Mouse (Mus musculus) MEL (cell line): ENCODE data around the gene Fam53b. TPM values are rescaled to one million over a fixed set of nuclear protein-coding genes. Genes with fewer than 3 reads are reported as not detected.

Experiments used
- DNase-seq: peaks from one replicate; pipeline ENCODE4 v3.0.0; 2011; ENCODE audit warnings: low read depth, low spot score
- H3K27ac ChIP-seq: 2 replicates; pipeline ENCODE4 v1.5.1; 2012; ENCODE audit warnings: low read depth, mild to moderate bottlenecking, control low read depth, low read length, moderate library complexity; ENCODE audit not compliant: control insufficient read depth
- H3K27me3 ChIP-seq, 2 experiments: fragments of 150-350 bp in 1 of 2; sonication (generic) in 1 of 2; 2 replicates each; pipeline ENCODE4 v1.6.1; 2012; ENCODE audit warnings: low read length in 2 of 2, mild to moderate bottlenecking in 2 of 2, improper control_type of control experiment in 1 of 2, moderate library complexity in 1 of 2; ENCODE audit not compliant: insufficient read depth in 2 of 2, control insufficient read depth in 1 of 2
- H3K36me3 ChIP-seq, 2 experiments: 2 replicates each; pipeline ENCODE4 v1.6.1; 2012 to 2014; ENCODE audit warnings: low read length in 2 of 2, improper control_type of control experiment in 1 of 2, inconsistent platforms in 1 of 2, mild to moderate bottlenecking in 1 of 2; ENCODE audit not compliant: insufficient read depth in 2 of 2, control insufficient read depth in 1 of 2
- H3K4me1 ChIP-seq, 2 experiments: fragments of 150-350 bp in 1 of 2; sonication (generic) in 1 of 2; 2 replicates each; pipeline ENCODE4 v1.6.1; 2012; ENCODE audit warnings: low read length in 2 of 2, improper control_type of control experiment in 1 of 2, mild to moderate bottlenecking in 1 of 2; ENCODE audit not compliant: insufficient read depth in 2 of 2, control insufficient read depth in 1 of 2
- H3K4me3 ChIP-seq, 2 experiments: fragments of 150-350 bp in 1 of 2; sonication (generic) in 1 of 2; 2 replicates each; pipeline ENCODE4 v1.5.1; 2012; ENCODE audit warnings: low read depth in 2 of 2, low read length in 2 of 2, mild to moderate bottlenecking in 2 of 2, moderate library complexity in 2 of 2, control low read depth in 1 of 2, improper control_type of control experiment in 1 of 2; ENCODE audit not compliant: control insufficient read depth in 1 of 2, insufficient read depth in 1 of 2
- H3K79me2 ChIP-seq: 2 replicates; pipeline ENCODE4 v1.6.1; 2012; ENCODE audit warnings: mild to moderate bottlenecking, low read length, moderate library complexity; ENCODE audit not compliant: control insufficient read depth, poor library complexity, insufficient read depth
- H3K9ac ChIP-seq: 2 replicates; pipeline ENCODE4 v1.6.1; 2012; ENCODE audit warnings: low read depth, mild to moderate bottlenecking, control low read depth, low read length, moderate library complexity; ENCODE audit not compliant: control insufficient read depth, poor library complexity, severe bottlenecking
- H3K9me3 ChIP-seq: fragments of 150-350 bp; sonication (generic); replicated peaks from 2 replicates; pipeline ENCODE4 v1.6.1; 2012; ENCODE audit warnings: mild to moderate bottlenecking, low read length, improper control_type of control experiment, moderate library complexity; ENCODE audit not compliant: insufficient read depth
- BHLHE40 ChIP-seq: IDR thresholded peaks from 2 replicates; pipeline ENCODE4 v1.6.1; 2012; ENCODE audit warnings: low read depth, mild to moderate bottlenecking, inconsistent platforms, low read length, improper control_type of control experiment, borderline replicate concordance
- CHD1 ChIP-seq: IDR thresholded peaks from 2 replicates; pipeline ENCODE4 v1.6.1; 2012; ENCODE audit warnings: low read depth, mild to moderate bottlenecking, inconsistent platforms, low read length, improper control_type of control experiment
- HCFC1 ChIP-seq: IDR thresholded peaks from 2 replicates; pipeline ENCODE4 v1.6.1; 2012; ENCODE audit warnings: low read depth, mild to moderate bottlenecking, inconsistent platforms, low read length, improper control_type of control experiment, moderate library complexity
- MAFK ChIP-seq: IDR thresholded peaks from 2 replicates; pipeline ENCODE4 v1.6.1; 2011; ENCODE audit warnings: low read depth, mild to moderate bottlenecking, low read length, improper control_type of control experiment, borderline replicate concordance
- MAX ChIP-seq: IDR thresholded peaks from 2 replicates; pipeline ENCODE4 v1.6.1; 2011; ENCODE audit warnings: low read length, improper control_type of control experiment
- MAZ ChIP-seq: IDR thresholded peaks from 2 replicates; pipeline ENCODE4 v1.6.1; 2012; ENCODE audit warnings: low read depth, mild to moderate bottlenecking, inconsistent platforms, low read length, improper control_type of control experiment
- MXI1 ChIP-seq: IDR thresholded peaks from 2 replicates; pipeline ENCODE4 v1.6.1; 2011; ENCODE audit warnings: mild to moderate bottlenecking, low read depth, low read length, improper control_type of control experiment
- MYC ChIP-seq: IDR thresholded peaks from 2 replicates; pipeline ENCODE4 v1.6.1; 2011; ENCODE audit warnings: low read depth, mild to moderate bottlenecking, low read length, improper control_type of control experiment, moderate library complexity
- NRF1 ChIP-seq: IDR thresholded peaks from 2 replicates; pipeline ENCODE4 v1.6.1; 2014; ENCODE audit warnings: low read depth, mild to moderate bottlenecking, inconsistent platforms, low read length, improper control_type of control experiment, moderate library complexity; ENCODE audit not compliant: poor library complexity, insufficient read depth, severe bottlenecking
- POLR2A ChIP-seq, 2 experiments: IDR thresholded peaks; 2 replicates each; pipeline ENCODE4 v1.6.1; 2011 to 2012; ENCODE audit warnings: low read length in 2 of 2, mild to moderate bottlenecking in 2 of 2, control low read depth in 1 of 2, improper control_type of control experiment in 1 of 2, low read depth in 1 of 2, moderate library complexity in 1 of 2; ENCODE audit not compliant: control insufficient read depth in 1 of 2, insufficient read depth in 1 of 2, poor library complexity in 1 of 2
- POLR2AphosphoS5 ChIP-seq: IDR thresholded peaks from 2 replicates; pipeline ENCODE4 v1.6.1; 2012; ENCODE audit warnings: low read depth, borderline replicate concordance, mild to moderate bottlenecking, inconsistent platforms, low read length, moderate library complexity, mixed read lengths
- RAD21 ChIP-seq: IDR thresholded peaks from 2 replicates; pipeline ENCODE4 v1.6.1; 2011; ENCODE audit warnings: mild to moderate bottlenecking, low read depth, low read length, improper control_type of control experiment
- RCOR1 ChIP-seq: IDR thresholded peaks from 2 replicates; pipeline ENCODE4 v1.6.1; 2012; ENCODE audit warnings: low read depth, mild to moderate bottlenecking, inconsistent platforms, low read length, improper control_type of control experiment
- SMC3 ChIP-seq: IDR thresholded peaks from 2 replicates; pipeline ENCODE4 v1.6.1; 2011; ENCODE audit warnings: low read depth, low read length, improper control_type of control experiment
- TAL1 ChIP-seq: IDR thresholded peaks from 2 replicates; pipeline ENCODE4 v1.6.1; 2012; ENCODE audit warnings: mild to moderate bottlenecking, inconsistent platforms, low read length, moderate library complexity, mixed read lengths
- TBP ChIP-seq: IDR thresholded peaks from 2 replicates; pipeline ENCODE4 v1.8.0; 2011; ENCODE audit warnings: low read depth, low read length, improper control_type of control experiment
- TCF12 ChIP-seq: IDR thresholded peaks from 2 replicates; pipeline ENCODE4 v1.6.1; 2014; ENCODE audit warnings: low read depth, mild to moderate bottlenecking, inconsistent platforms, low read length, improper control_type of control experiment, moderate library complexity
- USF1 ChIP-seq: IDR thresholded peaks from 2 replicates; pipeline ENCODE4 v1.6.1; 2014; ENCODE audit warnings: low read depth, mild to moderate bottlenecking, inconsistent platforms, low read length, improper control_type of control experiment, moderate library complexity
- ZC3H11A ChIP-seq: IDR thresholded peaks from 2 replicates; pipeline ENCODE4 v1.6.1; 2012; ENCODE audit warnings: low read depth, mild to moderate bottlenecking, inconsistent platforms, low read length, improper control_type of control experiment
- ZKSCAN1 ChIP-seq: IDR thresholded peaks from 2 replicates; pipeline ENCODE4 v1.6.1; 2012; ENCODE audit warnings: low read depth, mild to moderate bottlenecking, inconsistent platforms, low read length, improper control_type of control experiment, moderate library complexity
- ZMIZ1 ChIP-seq: IDR thresholded peaks from 2 replicates; pipeline ENCODE4 v1.6.1; 2012; ENCODE audit warnings: low read depth, mild to moderate bottlenecking, inconsistent platforms, low read length, improper control_type of control experiment, moderate library complexity
- polyA plus RNA-seq, 2 experiments: library from polyadenylated mRNA; stranded (reverse) in 1 of 2; unstranded in 1 of 2; fragments of >175 nt in 1 of 2; fragments of >200 nt in 1 of 2; gene quantifications; 2 replicates each; pipeline versions ENCODE4 v1.2.1 to v1.2.4; 2012; ENCODE audit warnings: low replicate concordance in 2 of 2, low read depth in 1 of 2; ENCODE audit not compliant: insufficient read length in 2 of 2, insufficient read depth in 1 of 2, missing spikeins in 1 of 2
- total RNA-seq: library from RNA; depleted of rRNA; stranded (reverse); fragments of 300-350 nt; gene quantifications from 2 replicates; pipeline ENCODE4 v1.2.3, GENCODE M21; 2012

The Fam53b gene
- total and polyA plus RNA-seq, 3 experiments: 7.9 to 15.4 TPM; not detected in 1

GRCm38 (mm10) chr7:132793467-132793866, 20.2 kb downstream of the Fam53b start:
- Histone ChIP-seq H3K4me1 (no peaks in the 10 kb centered on the region), H3K27me3 (no peaks in the 10 kb centered on the region), H3K36me3 (peaks cover 0 to 2% of the 10 kb centered on the region in 2 experiments; a peak in 2 of 4 replicates), H3K79me2 (peaks cover 2% of the 10 kb centered on the region; the same call in 1 of the 2 replicates), H3K4me3 (no peak overlapping the region), H3K9me3 (no peaks in the 10 kb centered on the region), H3K9ac (no peak overlapping the region), H3K27ac (no peak overlapping the region)
- TF ChIP-seq MAFK (no peak), NRF1 (no peak), CHD1 (no peak), RCOR1 (no peak), MYC (no peak), USF1 (no peak), POLR2A (IDR thresholded peaks at IDR 0.05; ENCODE audit: control insufficient read depth in 1 of 2, insufficient read depth in 1 of 2, low read depth in 1 of 2, low read length in 2 of 2, poor library complexity in 1 of 2) (no peak), TAL1 (no peak), MAX (no peak), HCFC1 (no peak)
- DNase-seq: no peak

GRCm38 (mm10) chr7:132790447-132791219, 23.1 kb downstream of the Fam53b start:
- Histone ChIP-seq H3K36me3 (peaks cover 0 to 2% of the 10 kb centered on the region in 2 experiments; a peak in 2 of 4 replicates), H3K4me3 (no peak overlapping the region), H3K9me3 (no peaks in the 10 kb centered on the region), H3K79me2 (peaks cover 2% of the 10 kb centered on the region; the same call in 1 of the 2 replicates), H3K27ac (no peak overlapping the region), H3K9ac (no peak overlapping the region), H3K27me3 (no peaks in the 10 kb centered on the region), H3K4me1 (no peaks in the 10 kb centered on the region)
- no peak for DNase-seq
- no peak for TF ChIP-seq ZKSCAN1
- no peak for TF ChIP-seq BHLHE40
- TF ChIP-seq RAD21: no peak
- TF ChIP-seq POLR2AphosphoS5: no peak
- TF ChIP-seq ZC3H11A: no peak
- no peak for TF ChIP-seq ZMIZ1
- TF ChIP-seq HCFC1: no peak
- TF ChIP-seq CHD1: no peak
- TF ChIP-seq MAZ: no peak
- TF ChIP-seq TBP: no peak
- TF ChIP-seq SMC3: no peak
- no peak for TF ChIP-seq USF1
- no peak for TF ChIP-seq TAL1
- no peak for TF ChIP-seq TCF12
- no peak for TF ChIP-seq RCOR1
- no peak for TF ChIP-seq MXI1
